Mouse (Mus musculus) ES-E14 (cell line): ENCODE data around the gene Mdm2.

Experiments
- CHD2 ChIP-seq: IDR thresholded peaks from 2 replicates; pipeline ENCODE4 v1.6.1; 2014; ENCODE audit warnings: mild to moderate bottlenecking, low read depth, low read length, inconsistent platforms
- HCFC1 ChIP-seq: IDR thresholded peaks from 2 replicates; pipeline ENCODE4 v1.6.1; 2012; ENCODE audit warnings: low read length, inconsistent platforms, borderline replicate concordance; ENCODE audit not compliant: insufficient read depth
- MAFK ChIP-seq: IDR thresholded peaks from 2 replicates; pipeline ENCODE4 v1.6.1; 2014; ENCODE audit warnings: mild to moderate bottlenecking, low read depth, low read length, inconsistent platforms; ENCODE audit not compliant: insufficient read depth
- ZC3H11A ChIP-seq: IDR thresholded peaks from 2 replicates; pipeline ENCODE4 v1.6.1; 2012; ENCODE audit warnings: low read depth, mild to moderate bottlenecking, inconsistent platforms, low read length, borderline replicate concordance
- ZNF384 ChIP-seq: IDR thresholded peaks from 2 replicates; pipeline ENCODE4 v1.6.1; 2012; ENCODE audit warnings: low read depth, low read length, inconsistent platforms

GRCm38 (mm10) chr10:117642201-117642450 is 68.4 kb downstream of the Mdm2 start:
- TF ChIP-seq MAFK (no peak), ZC3H11A (no peak), ZNF384 (no peak), HCFC1 (no peak), CHD2 (no peak)
